Mouse (Mus musculus) left cerebral cortex, postnatal 4 days (tissue): Measurements from ENCODE around the gene Ankrd23. TPM values are rescaled to one million over a fixed set of nuclear protein-coding genes. Genes with fewer than 3 reads are reported as not detected.
A peak's percentile ranks its signal among the peaks of the same experiment; 100 is the strongest.
"Not testable (repeated sequence)": the region's sequence is repeated elsewhere in the genome, so short reads cannot be mapped to it uniquely, and the experiment has no call there.

Source experiments
- DNase-seq: peaks from one replicate; pipeline ENCODE4 v3.0.0-alpha.2; 2022
- intact Hi-C: fragments of 180-260 bp; cut with DNase I; formaldehyde crosslinking; loops from one replicate; pipeline ENCODE4 v1.15.1; 2025
- total RNA-seq, 2 experiments: library from RNA; stranded (reverse); gene quantifications; 2 replicates each; pipeline ENCODE4 v1.2.3; 2021

Gene Ankrd23
- 1 to 10 TPM; 8.3 to 8.6 TPM for total RNA-seq

GRCm38 (mm10) chr1:36536783-36537182 is at the start of gene Ankrd23:
TSS of gene Ankrd23 (minus strand) at chr1:36536883.
- DNase-seq, intact Hi-C loops: not testable (repeated sequence)

- intact Hi-C loops: no loop called here
- DNase-seq: no peak
Observed at GRCm38 (mm10) chr1:36586288-36586687, 49.6 kb upstream of the Ankrd23 start.

GRCm38 (mm10) chr1:36583408-36584116 is 46.9 kb upstream of the Ankrd23 start:
- no peak for DNase-seq
- intact Hi-C loops: no loop called here

GRCm38 (mm10) chr1:36582211-36582610 is 45.5 kb upstream of the Ankrd23 start:
- no peak for DNase-seq
- intact Hi-C loops: no loop called here

GRCm38 (mm10) chr1:36581260-36581659 is 44.6 kb upstream of the Ankrd23 start:
- intact Hi-C loops: no loop called here

GRCm38 (mm10) chr1:36580384-36581207 is 43.9 kb upstream of the Ankrd23 start:
- intact Hi-C loops: no loop called here
- peak; percentile 59 for DNase-seq

More at GRCm38 (mm10) chr1:36581260-36581659, 44.6 kb upstream of the Ankrd23 start:
- DNase-seq: no peak

DNA sequence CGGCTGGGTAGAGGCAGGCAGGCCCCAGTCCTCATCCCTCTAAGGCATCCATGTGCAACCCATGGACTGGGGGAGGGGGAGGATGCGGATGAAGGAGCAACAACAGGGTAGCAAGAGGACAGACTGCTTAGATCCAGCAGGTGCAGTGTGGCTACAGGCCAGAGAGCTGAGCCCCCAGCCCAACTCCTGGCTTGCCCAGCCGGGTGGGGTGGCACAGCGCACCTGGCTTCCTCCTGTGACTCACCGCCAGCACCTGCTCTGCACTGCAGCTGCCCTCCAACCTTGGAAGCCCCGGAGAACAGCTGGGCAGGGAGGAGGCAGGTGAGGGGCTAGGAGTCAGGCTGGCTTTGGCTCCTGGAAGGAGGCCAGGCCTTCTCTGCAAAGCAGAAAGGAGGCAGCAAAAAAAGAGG is 43.3 kb upstream of the Ankrd23 start:
- DNase-seq: peak; percentile 68
- intact Hi-C loops: no loop called here

GRCm38 (mm10) chr1:36576991-36577675 is 40.5 kb upstream of the Ankrd23 start:
- DNase-seq: no peak
- intact Hi-C loops: no loop called here

DNA sequence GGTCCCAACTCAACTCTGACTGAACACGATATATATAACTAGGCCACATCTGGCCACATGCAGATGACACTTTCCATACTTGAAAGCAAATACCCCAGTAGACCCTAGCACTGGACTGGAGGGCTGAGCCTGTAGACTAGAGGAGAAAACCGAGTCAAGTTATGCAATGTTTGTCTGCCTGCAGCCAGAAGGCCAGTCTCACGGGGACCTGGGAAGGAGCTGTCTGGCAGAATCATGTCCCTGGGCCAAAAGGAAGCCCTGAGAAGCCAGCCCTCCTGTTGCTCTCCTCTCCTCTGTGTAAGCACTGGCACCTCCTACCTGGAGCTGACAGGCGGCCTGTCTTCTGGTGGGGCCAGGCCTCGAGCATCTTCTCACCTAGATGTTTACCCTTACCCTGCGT is 38.7 kb upstream of the Ankrd23 start:
- intact Hi-C loops: no loop called here
- DNase-seq: no peak

GRCm38 (mm10) chr1:36574196-36574955 is 37.7 kb upstream of the Ankrd23 start:
- intact Hi-C loops: no loop called here

GRCm38 (mm10) chr1:36573524-36573923 is 36.8 kb upstream of the Ankrd23 start:
- intact Hi-C loops: no loop called here
- no peak for DNase-seq

More at GRCm38 (mm10) chr1:36574196-36574955, 37.7 kb upstream of the Ankrd23 start:
- DNase-seq: no peak

DNA sequence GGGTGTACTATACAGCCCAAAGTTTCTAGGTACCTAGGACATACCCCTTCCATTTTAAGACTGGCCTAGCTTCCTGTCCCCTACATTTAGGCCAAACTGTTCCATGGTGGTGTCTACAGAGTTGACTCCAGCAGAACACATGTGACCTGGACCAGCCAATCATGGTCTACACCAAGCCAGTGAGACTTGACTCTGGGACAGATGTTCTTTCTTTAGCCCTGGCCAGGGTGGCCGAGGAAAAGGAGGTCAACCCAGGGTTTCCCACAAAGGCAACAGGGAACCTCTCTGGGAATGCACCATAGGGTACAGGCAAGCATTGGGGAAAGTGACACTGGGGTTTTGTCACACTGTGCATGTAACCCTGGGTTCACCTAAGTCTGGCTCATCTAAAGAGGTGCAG is 36.0 kb upstream of the Ankrd23 start:
- no peak for DNase-seq
- intact Hi-C loops: no loop called here

- intact Hi-C loops: no loop called here
Observed at GRCm38 (mm10) chr1:36572140-36572700, 35.5 kb upstream of the Ankrd23 start.

DNA sequence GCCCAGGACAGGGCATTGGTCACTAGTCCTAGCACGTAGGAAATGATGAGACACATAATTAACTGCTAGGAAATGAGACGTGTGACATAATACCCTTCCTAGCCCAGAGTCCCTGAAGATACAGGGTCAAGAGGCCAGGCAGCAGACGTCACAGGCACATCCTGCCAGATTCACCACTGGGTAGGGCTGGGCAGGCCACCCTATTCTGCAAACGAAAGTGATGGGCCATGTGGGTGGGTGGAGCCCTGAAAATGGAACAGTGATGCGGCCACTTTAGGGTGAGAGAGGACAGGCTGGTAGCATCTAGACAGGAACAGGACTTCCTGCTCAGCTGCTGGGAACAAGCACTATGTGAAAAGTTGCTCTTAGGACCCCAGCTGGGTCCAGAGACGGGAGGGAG is 34.9 kb upstream of the Ankrd23 start:
- intact Hi-C loops: no loop called here
- no peak for DNase-seq

More at GRCm38 (mm10) chr1:36572140-36572700, 35.5 kb upstream of the Ankrd23 start:
- no peak for DNase-seq

GRCm38 (mm10) chr1:36570320-36570719 is 33.6 kb upstream of the Ankrd23 start:
- DNase-seq: no peak
- intact Hi-C loops: no loop called here

GRCm38 (mm10) chr1:36569694-36570276 is 33.1 kb upstream of the Ankrd23 start:
- no peak for DNase-seq
- intact Hi-C loops: no loop called here

- no peak for DNase-seq
- intact Hi-C loops: no loop called here
Observed at GRCm38 (mm10) chr1:36568776-36569175, 32.1 kb upstream of the Ankrd23 start.

DNA sequence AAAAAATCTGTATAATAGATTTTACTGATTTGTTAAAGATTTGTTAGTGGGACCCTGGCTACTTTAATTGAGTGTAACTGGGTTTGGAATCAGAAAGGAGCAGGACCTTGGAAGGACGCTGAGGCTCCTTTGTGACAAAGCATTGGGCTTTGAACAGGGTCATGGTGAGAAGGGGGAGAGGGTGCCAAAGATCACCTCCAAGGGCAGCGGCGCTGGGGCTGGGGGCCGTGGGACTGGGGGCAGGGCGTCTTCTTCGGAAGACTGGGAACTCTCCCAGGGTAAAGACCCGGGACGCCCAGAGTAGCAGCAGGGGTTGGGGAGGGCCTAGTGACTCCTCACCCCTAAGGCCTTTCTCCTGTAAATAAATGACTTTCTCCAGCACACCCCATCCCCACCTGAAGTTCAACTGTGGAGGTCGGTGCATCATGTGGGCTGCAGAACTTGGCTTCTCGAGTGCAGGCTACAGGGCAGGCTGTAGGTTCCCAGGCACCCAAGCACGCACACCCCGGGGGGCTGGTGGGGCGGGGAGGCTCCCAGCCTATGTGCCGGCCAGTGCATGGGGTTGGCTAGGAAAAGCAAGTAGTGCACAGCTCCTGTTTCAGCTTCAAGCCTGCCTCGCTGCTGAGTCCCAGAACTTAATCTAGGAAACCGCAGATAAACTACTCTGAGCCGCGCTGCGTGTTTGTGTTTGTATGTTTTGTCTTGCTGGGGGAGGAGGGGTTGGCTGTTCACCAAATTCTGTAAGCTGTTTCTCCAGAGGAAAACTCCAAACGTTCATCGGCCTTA is 31.3 kb upstream of the Ankrd23 start:
- intact Hi-C loops: no loop called here
- no peak for DNase-seq

GRCm38 (mm10) chr1:36566425-36566824 is 29.7 kb upstream of the Ankrd23 start:
- no peak for DNase-seq
- intact Hi-C loops: no loop called here
